Mouse (Mus musculus) forebrain, embryonic 15.5 days (tissue): ENCODE measurements around the gene Pip5k1a. TPM values are rescaled to one million over a fixed set of nuclear protein-coding genes. Genes with fewer than 3 reads are reported as not detected.
"Not testable (repeated sequence)": the region's sequence is repeated elsewhere in the genome, so short reads cannot be mapped to it uniquely, and the experiment has no call there.

Experiments
- ATAC-seq: fragments of 200-750 bp; cut with Nextera tagmentation; replicated peaks from 2 replicates; pipeline ENCODE4 v1.8.0; 2017; ENCODE audit warnings: mild to moderate bottlenecking, moderate TSS enrichment, moderate library complexity
- H3K27ac ChIP-seq: fragments of 300-500 bp; sonication (generic); replicated peaks from 2 replicates; pipeline ENCODE4 v1.5.1; 2015; ENCODE audit warnings: mild to moderate bottlenecking, inconsistent platforms
- H3K27me3 ChIP-seq: fragments of 300-500 bp; sonication (generic); 2 replicates; pipeline ENCODE4 v1.6.1; 2015; ENCODE audit warnings: inconsistent platforms
- H3K36me3 ChIP-seq: fragments of 300-500 bp; sonication (generic); 2 replicates; pipeline ENCODE4 v1.6.1; 2015; ENCODE audit warnings: mild to moderate bottlenecking, inconsistent platforms
- H3K4me1 ChIP-seq: fragments of 300-500 bp; sonication (generic); 2 replicates; pipeline ENCODE4 v1.6.1; 2015; ENCODE audit warnings: inconsistent platforms
- H3K4me2 ChIP-seq: fragments of 300-500 bp; sonication (generic); replicated peaks from 2 replicates; pipeline ENCODE4 v1.6.1; 2015; ENCODE audit warnings: mild to moderate bottlenecking, inconsistent platforms
- H3K4me3 ChIP-seq: fragments of 300-500 bp; sonication (generic); 2 replicates; pipeline ENCODE4 v1.5.1; 2015; ENCODE audit warnings: mild to moderate bottlenecking, inconsistent platforms
- H3K9ac ChIP-seq: fragments of 300-500 bp; sonication (generic); replicated peaks from 2 replicates; pipeline ENCODE4 v1.6.1; 2015; ENCODE audit warnings: mild to moderate bottlenecking, inconsistent platforms
- H3K9me3 ChIP-seq: fragments of 300-500 bp; sonication (generic); 2 replicates; pipeline ENCODE4 v1.6.1; 2016; ENCODE audit warnings: inconsistent platforms
- WGBS: fragments of 180-500 bp; shearing (Covaris S2); methylation state at CpG from one replicate; pipeline ENCODE4 v1.1.7; 2015; ENCODE audit warnings: mixed read lengths; 5-methylcytosine and 5-hydroxymethylcytosine counted together
- polyA plus RNA-seq: library from polyadenylated mRNA; unstranded; fragments of >200 nt; fragmentation: Nextera tagmentation; extraction: Ambion mirVana; gene quantifications from 2 replicates; pipeline ENCODE4 v1.2.1, GENCODE M21; 2015

Pip5k1a gene
- polyA plus RNA-seq, 1 experiment from 2014 or later: 21.6 TPM

GRCm38 (mm10) chr3:95054481-95055260, 52.1 kb downstream of the Pip5k1a start:
- no peak overlapping the region for H3K9ac ChIP-seq
- no peaks in the 10 kb centered on the region for H3K27me3 ChIP-seq
- no peaks in the 10 kb centered on the region for H3K9me3 ChIP-seq
- WGBS: 54% methylated on average over 10 of the region's 10 CpGs
- no peak overlapping the region for H3K4me2 ChIP-seq
- H3K36me3 ChIP-seq: peaks cover 21% of the 10 kb centered on the region
- ATAC-seq: no peak
- H3K27ac ChIP-seq: 0 out of 2 replicates have a peak overlapping the region, but pooled peaks have one; percentile 20
- no peaks in the 10 kb centered on the region; the same call in 1 of the 2 replicates for H3K4me1 ChIP-seq
- H3K4me3 ChIP-seq: no peak overlapping the region

- no peak overlapping the region for H3K4me3 ChIP-seq
- no peaks in the 10 kb centered on the region; the same call in 1 of the 2 replicates for H3K4me1 ChIP-seq
- H3K9me3 ChIP-seq: no peaks in the 10 kb centered on the region
- no peaks in the 10 kb centered on the region for H3K27me3 ChIP-seq
- H3K27ac ChIP-seq: no peak overlapping the region
- ATAC-seq: no peak
- WGBS: 40% methylated on average over 3 of the region's 3 CpGs
- no peak overlapping the region for H3K9ac ChIP-seq
- no peak overlapping the region for H3K4me2 ChIP-seq
- H3K36me3 ChIP-seq: peaks cover 12% of the 10 kb centered on the region
Observed at GRCm38 (mm10) chr3:95053701-95054100, 53.0 kb downstream of the Pip5k1a start.

- Histone ChIP-seq H3K27ac (no peak overlapping the region), H3K4me1 (no peaks in the 10 kb centered on the region; the same call in 1 of the 2 replicates), H3K9ac (no peak overlapping the region), H3K9me3 (no peaks in the 10 kb centered on the region), H3K36me3 (peaks cover 8% of the 10 kb centered on the region), H3K4me2 (no peak overlapping the region), H3K4me3 (no peak overlapping the region), H3K27me3 (no peaks in the 10 kb centered on the region)
- 53% methylated on average over 1 of the region's 1 CpGs for WGBS
- no peak for ATAC-seq
Observed at GRCm38 (mm10) chr3:95052959-95053358, 53.8 kb downstream of the Pip5k1a start.

DNA sequence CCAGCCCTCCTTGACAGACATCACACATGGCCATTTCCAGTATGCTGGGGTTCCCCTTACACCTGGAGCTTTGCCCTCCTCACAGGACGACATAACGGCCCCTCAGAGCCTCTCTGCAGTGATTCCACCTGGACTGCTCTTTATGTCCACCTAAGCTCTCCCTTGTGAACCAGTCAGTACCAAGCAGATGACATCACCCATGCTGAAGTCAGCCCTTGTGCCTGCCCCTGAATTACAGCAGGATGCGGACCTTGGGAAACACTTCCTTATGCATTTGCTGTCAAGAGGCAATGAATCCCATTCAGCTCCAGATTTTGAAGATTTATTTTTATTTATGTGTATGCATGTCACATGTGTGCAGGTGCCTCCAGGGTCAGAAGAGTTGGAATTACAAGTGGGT, 58.8 kb downstream of the Pip5k1a start:
- Histone ChIP-seq H3K27ac (no peak overlapping the region), H3K36me3 (no peaks in the 10 kb centered on the region), H3K9me3 (no peaks in the 10 kb centered on the region), H3K4me3 (no peak overlapping the region), H3K4me1 (no peaks in the 10 kb centered on the region), H3K27me3 (no peaks in the 10 kb centered on the region), H3K4me2 (no peak overlapping the region), H3K9ac (no peak overlapping the region)
- ATAC-seq: no peak
- WGBS: 70% methylated on average over 3 of the region's 3 CpGs

GRCm38 (mm10) chr3:95046462-95047057, 60.2 kb downstream of the Pip5k1a start:
- WGBS: 94% methylated on average over 11 of the region's 11 CpGs
- no peak overlapping the region for H3K27ac ChIP-seq
- no peak for ATAC-seq

GRCm38 (mm10) chr3:95043251-95043650, 63.5 kb downstream of the Pip5k1a start:
- Histone ChIP-seq H3K4me2 (0 out of 2 replicates have a peak overlapping the region, but pooled peaks have one; percentile 46), H3K9ac (no peak overlapping the region), H3K27me3 (no peaks in the 10 kb centered on the region), H3K27ac (no peak overlapping the region), H3K36me3 (peaks cover 4% of the 10 kb centered on the region; the same call in 1 of the 2 replicates), H3K9me3 (no peaks in the 10 kb centered on the region), H3K4me1 (peaks cover 6% of the 10 kb centered on the region), H3K4me3 (no peak overlapping the region)
- ATAC-seq: no peak
- WGBS: 71% methylated on average over 6 of the region's 6 CpGs

More at GRCm38 (mm10) chr3:95046462-95047057, 60.2 kb downstream of the Pip5k1a start:
- Histone ChIP-seq H3K36me3 (no peaks in the 10 kb centered on the region), H3K9me3 (no peaks in the 10 kb centered on the region), H3K4me3 (no peak overlapping the region), H3K4me1 (peaks cover 2% of the 10 kb centered on the region), H3K9ac (no peak overlapping the region), H3K27me3 (no peaks in the 10 kb centered on the region), H3K4me2 (no peak overlapping the region)

GRCm38 (mm10) chr3:95042838-95043229, 63.9 kb downstream of the Pip5k1a start:
- peak; percentile 72 for ATAC-seq
- peak overlapping the region; percentile 24; the same call in 1 of the 2 replicates for H3K9ac ChIP-seq
- peak overlapping the region; percentile 60 for H3K4me3 ChIP-seq
- H3K9me3 ChIP-seq: no peaks in the 10 kb centered on the region
- peaks cover 6% of the 10 kb centered on the region for H3K4me1 ChIP-seq
- peak overlapping the region; percentile 46 for H3K4me2 ChIP-seq
- WGBS: 29% methylated on average over 7 of the region's 7 CpGs
- peaks cover 4% of the 10 kb centered on the region; the same call in 1 of the 2 replicates for H3K36me3 ChIP-seq
- H3K27me3 ChIP-seq: no peaks in the 10 kb centered on the region
- peak overlapping the region; percentile 51; the same call in 1 of the 2 replicates for H3K27ac ChIP-seq

GRCm38 (mm10) chr3:95042166-95042837, 64.4 kb downstream of the Pip5k1a start, which contains the start of gene Psmd4:
TSS of gene Psmd4 (minus strand) at chr3:95042614.
- Histone ChIP-seq H3K27me3 (no peaks in the 10 kb centered on the region), H3K36me3 (peaks cover 7% of the 10 kb centered on the region; the same call in 1 of the 2 replicates), H3K9me3 (no peaks in the 10 kb centered on the region), H3K4me1 (peaks cover 6% of the 10 kb centered on the region), H3K4me3 (peak within 1 kb of the TSS; percentile 60), H3K4me2 (peak within 1 kb of the TSS; percentile 54), H3K9ac (peak within 1 kb of the TSS; percentile 83), H3K27ac (peak within 1 kb of the TSS; percentile 51)
- peak; percentile 100 for ATAC-seq
- under 1% methylated on average over 36 of the region's 36 CpGs for WGBS

DNA sequence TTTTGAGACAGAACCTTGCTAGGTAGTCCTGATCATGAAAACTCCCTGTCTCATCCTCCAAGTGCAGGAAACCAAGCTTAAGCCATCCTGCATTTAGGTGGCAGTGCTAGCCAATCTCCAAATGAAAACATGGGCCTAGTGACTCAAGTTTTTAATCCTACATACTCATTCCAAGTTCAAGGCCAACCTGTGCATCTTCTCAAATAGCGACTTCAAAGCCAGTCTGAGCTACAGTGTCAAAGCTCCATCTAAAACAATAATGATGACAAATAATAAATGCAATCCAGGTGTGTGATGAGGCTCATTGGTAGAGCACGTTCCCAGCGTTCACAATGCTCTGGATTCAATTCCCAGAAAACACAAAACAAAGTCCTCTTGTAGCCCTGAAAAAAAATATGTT, 65.1 kb downstream of the Pip5k1a start:
- peak overlapping the region; percentile 54 for H3K4me2 ChIP-seq
- H3K9me3 ChIP-seq: no peaks in the 10 kb centered on the region
- H3K36me3 ChIP-seq: peaks cover 11% of the 10 kb centered on the region
- H3K4me3 ChIP-seq: peak overlapping the region; percentile 60
- H3K4me1 ChIP-seq: peaks cover 6% of the 10 kb centered on the region
- H3K9ac ChIP-seq: peak overlapping the region; percentile 83
- H3K27me3 ChIP-seq: no peaks in the 10 kb centered on the region
- H3K27ac ChIP-seq: no peak overlapping the region
- 15% methylated on average over 3 of the region's 3 CpGs for WGBS
- ATAC-seq: no peak

DNA sequence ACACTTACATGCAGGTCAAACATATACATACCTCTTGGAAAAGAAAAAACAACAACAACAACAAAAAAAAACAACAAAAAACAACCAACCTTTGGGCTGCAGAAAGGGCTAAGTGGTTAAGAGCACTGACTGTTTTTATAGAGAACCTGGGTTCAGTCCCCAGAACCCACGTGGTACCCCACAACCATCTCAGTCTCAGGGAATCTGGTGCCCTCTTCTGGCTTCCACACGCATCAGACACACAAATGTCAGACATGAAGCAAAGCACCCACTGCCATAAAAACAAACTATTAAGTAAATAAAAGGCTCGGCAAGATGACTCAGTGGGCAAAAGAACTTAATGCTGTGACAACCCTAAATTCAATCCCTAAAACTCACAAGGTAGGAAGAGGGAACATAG, 76.8 kb downstream of the Pip5k1a start:
- H3K9ac ChIP-seq: no peak overlapping the region
- no peaks in the 10 kb centered on the region for H3K27me3 ChIP-seq
- H3K4me2 ChIP-seq: no peak overlapping the region
- WGBS: 66% methylated on average over 3 of the region's 3 CpGs
- peaks cover 47% of the 10 kb centered on the region for H3K36me3 ChIP-seq
- no peaks in the 10 kb centered on the region for H3K4me1 ChIP-seq
- H3K4me3 ChIP-seq: no peak overlapping the region
- H3K9me3 ChIP-seq: no peaks in the 10 kb centered on the region
- no peak for ATAC-seq
- no peak overlapping the region for H3K27ac ChIP-seq

- H3K36me3 ChIP-seq: peaks cover 41% of the 10 kb centered on the region
- 82% methylated on average over 3 of the region's 3 CpGs for WGBS
- not testable (repeated sequence) for H3K27ac ChIP-seq, H3K4me1 ChIP-seq, ATAC-seq, H3K27me3 ChIP-seq, H3K9me3 ChIP-seq, H3K9ac ChIP-seq, H3K4me3 ChIP-seq, H3K4me2 ChIP-seq
Observed at GRCm38 (mm10) chr3:95029291-95029827, 77.4 kb downstream of the Pip5k1a start.
